Mouse (Mus musculus): Measurements from ENCODE around the gene Tex28.
"Not testable (repeated sequence)": the region's sequence is repeated elsewhere in the genome, so short reads cannot be mapped to it uniquely, and the experiment has no call there.

GRCm38 (mm10) chrX:74135263-74135662 is 32.4 kb downstream of the Tex28 start, which contains the start of gene Mecp2:
- TF ChIP-seq CTCF, POLR2A (IDR thresholded peaks at IDR 0.05; ENCODE audit: extremely low read depth, insufficient read depth, low read length): not testable (repeated sequence)

Data from cortical plate, adult 2 months (tissue).